Mouse (Mus musculus): ENCODE data around the gene Bap1. TPM values are rescaled to one million over a fixed set of nuclear protein-coding genes. Genes with fewer than 3 reads are reported as not detected.
A peak's percentile ranks its signal among the peaks of the same experiment; 100 is the strongest.

Bap1 gene
- 100 to 1,000 TPM; 118 to 138 (median 130) TPM for total RNA-seq (2022)

DNA sequence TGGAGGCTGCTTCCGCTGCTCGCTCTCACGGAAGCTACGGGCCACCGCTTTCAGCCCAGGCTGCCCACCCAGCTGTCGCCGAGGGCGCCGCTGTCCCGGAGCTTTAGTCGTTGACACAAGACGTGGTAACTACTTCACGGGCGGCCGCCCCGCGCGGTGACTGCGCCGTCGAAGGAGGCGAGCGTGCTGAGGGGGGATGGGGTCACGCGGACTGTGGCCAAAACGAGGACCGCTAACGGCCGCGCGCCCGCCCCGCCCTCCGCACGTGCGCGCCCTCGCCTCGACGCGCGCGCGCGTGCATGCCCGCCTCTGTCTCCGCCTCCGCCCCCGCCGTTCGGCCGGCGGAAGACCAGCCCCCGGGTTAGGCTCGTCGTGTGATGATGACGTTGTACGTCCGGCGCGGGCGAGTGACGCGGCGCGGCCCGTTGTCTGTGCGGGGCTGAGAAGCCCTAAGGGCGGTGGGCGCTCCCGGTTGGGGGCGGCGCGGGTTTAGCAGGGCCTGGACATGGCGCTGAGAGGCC lies at the start of gene Bap1, which contains the start of gene Phf7:
TSS of gene Bap1 (plus strand) at position 367 of the 521 bp plus-strand sequence.
TSS of gene Phf7 (minus strand) at position 234 of the 521 bp plus-strand sequence.
- DNase-seq (ENCODE audit: low spot score in 2 of 2) = peak; percentile 92 to 94

GRCm38 (mm10) chr14:31204844-31205243 lies 46.4 kb upstream of the Bap1 start:
- DNase-seq (ENCODE audit: low spot score in 2 of 2) = no peak

DNA sequence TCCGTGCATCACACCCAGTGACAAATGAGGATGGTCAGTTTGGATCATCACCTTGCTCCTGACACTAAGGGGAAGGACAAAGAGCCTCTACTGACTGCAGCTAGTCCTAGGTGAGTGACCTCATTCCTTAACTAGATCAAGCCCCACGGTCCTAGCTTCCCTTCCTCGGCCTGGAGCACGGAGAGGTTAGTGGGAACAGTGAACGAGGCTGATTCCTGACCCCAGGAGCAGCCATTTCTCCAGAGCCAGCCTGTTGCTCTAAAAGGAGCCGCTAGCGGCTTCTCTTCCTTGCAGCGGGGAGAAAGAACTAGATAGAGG lies 46.0 kb upstream of the Bap1 start:
- DNase-seq (ENCODE audit: low spot score in 2 of 2) = no peak

DNA sequence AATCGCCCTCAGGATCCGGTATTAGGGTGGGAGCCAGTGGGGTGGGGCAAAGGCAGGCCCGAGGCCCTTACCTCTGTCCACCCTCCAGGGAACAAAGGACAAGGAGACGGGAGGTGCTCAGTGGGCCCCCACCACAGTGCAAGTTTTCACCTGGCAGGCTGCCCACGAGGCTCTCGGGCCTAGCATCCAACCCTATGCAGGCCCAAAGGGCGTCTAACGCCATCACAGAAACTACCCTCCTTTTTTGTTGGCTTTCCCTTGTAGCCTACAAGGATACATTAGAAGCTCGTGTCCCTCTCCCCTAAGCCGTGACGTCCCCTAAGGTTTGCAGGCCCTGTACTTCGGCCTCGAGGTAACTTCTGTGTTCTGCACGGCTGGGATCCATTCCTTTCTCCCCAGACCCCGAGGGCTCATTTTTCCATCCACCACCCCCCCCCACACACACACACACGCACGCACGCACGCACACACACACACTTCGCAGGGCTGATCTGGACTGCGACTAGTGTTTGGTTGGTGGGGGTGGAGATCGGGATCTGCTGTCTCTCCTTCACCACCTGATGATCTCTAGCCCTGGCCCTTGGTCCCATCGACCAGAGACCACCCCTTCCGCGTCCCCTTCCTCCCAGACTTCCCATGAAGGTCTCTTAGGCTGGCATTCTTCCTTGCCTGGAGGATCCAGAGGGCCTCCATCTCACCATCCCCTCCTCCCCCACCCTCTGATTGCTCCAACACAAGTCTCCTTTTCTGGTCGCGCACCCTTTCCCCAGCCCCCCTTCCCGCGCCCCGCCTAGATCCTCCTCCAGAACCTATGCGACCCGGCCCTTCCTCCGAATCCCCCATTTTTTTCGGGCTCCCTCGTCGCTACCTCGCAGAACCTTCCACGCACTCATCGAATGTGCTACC lies 45.4 kb upstream of the Bap1 start:
- peak in 1 of 2 experiments; percentile 38 for DNase-seq (ENCODE audit: low spot score in 2 of 2)

DNA sequence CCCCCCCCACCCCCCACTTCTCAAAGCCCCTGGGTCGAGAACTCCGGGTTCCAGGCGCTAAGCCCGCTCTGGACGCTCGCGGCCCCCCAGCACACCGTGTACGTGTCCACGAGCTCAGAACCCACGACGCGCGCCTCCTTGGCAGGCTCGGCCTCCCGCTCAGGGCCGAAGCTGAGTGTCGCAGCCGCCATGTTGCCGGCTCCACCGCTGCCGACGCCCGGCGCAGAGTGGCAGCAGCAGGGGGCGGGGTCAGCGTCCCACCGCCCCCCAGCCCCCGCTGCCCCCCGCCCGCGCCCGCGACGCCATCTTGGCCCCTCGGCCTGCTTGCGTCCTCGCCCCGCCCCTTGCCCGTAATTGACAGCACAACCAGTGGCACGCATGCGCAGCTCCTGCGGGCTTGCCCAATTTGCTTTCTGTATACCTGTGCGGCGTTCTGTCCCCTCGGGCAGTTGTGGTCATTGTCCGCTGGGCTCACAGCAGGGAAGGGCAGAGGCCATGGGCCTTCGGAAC lies 44.7 kb upstream of the Bap1 start:
- DNase-seq (ENCODE audit: low spot score in 2 of 2) = peak; percentile 91 to 93

DNA sequence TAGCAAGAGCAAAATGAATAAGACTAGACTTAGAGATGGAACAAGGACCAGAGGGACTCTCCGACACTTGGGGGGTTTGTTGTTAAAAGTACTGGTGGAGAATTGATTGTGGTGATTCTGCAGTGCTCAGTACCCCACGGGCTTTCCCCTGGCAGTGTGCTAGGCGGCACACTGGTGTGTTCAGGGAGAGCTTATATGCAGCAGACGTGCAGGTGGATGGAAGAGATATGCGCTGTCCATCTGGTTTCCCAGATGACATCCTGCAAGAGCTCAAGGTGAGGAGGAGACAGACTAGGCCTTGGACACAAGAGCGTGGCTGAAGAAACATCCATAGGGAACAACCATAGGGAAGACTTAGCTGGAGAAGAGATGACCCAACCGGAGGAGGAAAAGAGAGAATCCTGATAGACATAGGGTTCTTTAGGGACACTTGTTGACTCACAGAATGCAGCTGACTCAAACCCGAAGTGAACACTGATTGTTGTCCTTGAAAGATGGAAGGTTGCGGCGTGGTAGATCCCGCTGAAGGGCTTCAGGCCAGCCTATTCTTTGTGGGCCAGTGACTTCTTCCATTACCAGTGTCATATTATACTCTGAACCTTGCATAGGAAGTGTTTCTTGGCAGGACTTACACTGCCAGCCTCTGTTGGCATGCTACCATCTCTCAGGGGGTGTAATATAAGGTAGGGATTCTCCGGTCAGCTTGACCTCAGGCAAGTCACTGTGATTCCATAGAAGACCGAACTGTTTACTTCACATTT lies 44.0 kb upstream of the Bap1 start:
- no peak for DNase-seq (ENCODE audit: low spot score in 2 of 2)

GRCm38 (mm10) chr14:31208084-31208483 lies 43.2 kb upstream of the Bap1 start, which contains the start of gene Tnnc1:
Tnnc1 (plus strand) TSS chr14:31208312.
- no peak for DNase-seq (ENCODE audit: low spot score in 2 of 2)

DNA sequence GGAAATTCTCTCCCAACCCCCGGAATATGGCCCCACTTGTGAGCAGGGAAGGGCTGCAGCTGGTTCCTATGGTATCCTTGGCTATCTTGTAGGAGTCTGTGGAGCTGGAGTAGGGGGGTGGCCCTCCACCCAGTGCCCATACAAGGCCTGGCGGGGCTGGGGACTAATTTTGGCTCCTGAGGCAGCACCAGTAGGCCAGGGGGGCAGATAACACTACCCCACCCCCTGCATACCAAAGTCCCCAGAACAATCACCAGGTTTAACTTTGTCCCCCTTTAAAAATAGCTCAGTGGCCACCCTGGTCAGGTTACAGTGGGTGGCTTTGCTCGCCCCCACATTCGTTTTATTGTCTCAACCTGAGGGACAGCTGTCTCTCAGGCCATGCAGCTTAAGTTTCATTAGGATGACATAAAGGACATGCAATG lies 42.1 kb upstream of the Bap1 start:
- no peak for DNase-seq (ENCODE audit: low spot score in 2 of 2)

DNA sequence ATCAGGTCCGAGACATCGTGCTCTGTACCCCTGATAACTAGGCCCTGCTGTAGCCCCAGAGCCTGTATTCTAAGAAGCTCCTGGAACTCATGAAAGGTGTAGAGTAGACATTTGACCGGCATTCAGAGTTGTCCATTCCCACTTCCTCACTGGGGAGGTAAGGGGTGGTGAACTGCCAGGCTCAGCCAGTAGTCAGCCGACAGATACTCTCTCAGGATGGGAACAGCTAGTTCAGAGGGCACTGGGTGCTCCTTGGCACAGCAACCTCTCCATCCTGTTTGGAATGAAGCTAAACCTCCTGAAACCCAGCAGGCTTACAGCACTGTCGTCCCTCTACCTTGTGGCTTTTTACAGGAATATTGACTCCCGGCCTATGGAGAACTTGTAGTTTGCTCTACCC lies 39.4 kb upstream of the Bap1 start:
- DNase-seq (ENCODE audit: low spot score in 2 of 2) = no peak

DNA sequence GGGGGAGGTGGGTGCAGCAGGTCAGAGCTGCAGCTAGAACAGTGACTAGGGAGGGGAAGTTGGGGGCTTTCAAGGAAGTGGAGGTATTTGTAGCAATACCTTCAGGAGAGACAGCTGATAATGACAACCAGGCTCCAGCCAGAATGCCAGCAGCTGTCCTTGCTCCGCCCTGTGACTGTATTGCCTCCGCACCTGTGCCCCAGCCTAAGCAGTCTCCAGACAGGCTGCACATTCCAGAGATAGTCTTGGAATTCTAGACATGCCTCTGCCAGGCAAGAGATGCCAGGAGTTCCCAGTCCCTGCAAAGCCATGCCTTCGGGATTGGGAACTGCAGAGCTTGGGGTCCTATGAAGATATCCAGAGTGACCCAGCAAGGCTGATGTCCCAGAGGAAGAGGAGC lies 38.8 kb upstream of the Bap1 start:
- DNase-seq (ENCODE audit: low spot score in 2 of 2) = no peak

DNA sequence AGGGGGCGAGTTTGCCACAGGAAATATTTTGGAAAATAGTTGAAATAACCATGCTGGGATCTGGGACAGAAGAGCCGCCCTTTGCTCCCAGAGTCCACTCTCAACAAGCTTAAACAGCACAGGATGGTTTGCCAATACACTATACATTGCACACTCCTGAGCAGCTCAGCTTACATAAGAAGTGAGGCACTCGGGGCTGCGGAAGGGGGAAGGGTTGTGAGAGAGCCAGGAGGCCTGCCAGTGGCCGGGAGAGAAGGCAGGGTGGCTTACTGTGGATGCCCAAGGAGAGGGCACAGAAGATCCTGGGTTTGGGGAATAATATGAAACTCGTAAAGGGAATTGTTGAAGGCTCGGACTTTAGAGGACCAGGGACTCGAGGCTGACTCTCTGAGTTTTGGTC lies 37.4 kb upstream of the Bap1 start:
- DNase-seq (ENCODE audit: low spot score in 2 of 2) = no peak

DNA sequence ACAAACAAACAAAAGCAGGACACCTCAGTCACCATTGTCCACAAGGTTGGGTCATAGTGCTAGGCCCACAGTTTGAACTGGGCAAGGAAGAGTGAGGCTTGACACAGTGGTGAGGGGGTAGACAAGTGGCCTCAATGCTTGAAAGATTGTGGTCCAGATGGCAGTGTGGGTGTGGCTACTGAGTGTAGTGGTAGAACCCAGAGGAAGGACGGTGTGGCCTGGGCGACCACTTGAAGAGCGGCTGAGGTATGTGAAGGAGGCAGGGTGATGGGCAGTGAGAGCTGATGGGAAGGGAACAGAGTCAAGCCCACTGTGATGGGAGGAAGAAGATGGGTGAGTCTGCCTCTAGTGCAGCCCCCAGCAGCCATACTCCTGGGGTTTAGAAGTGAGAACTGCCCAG lies 36.6 kb upstream of the Bap1 start:
- no peak for DNase-seq (ENCODE audit: low spot score in 2 of 2)

- DNase-seq (ENCODE audit: low spot score in 2 of 2) = peak in 1 of 2 experiments; percentile 44
These were observed 35.9 kb upstream of the Bap1 start for GRCm38 (mm10) chr14:31215157-31216002.

- no peak for DNase-seq (ENCODE audit: low spot score in 2 of 2)
These were observed 34.4 kb upstream of the Bap1 start, which contains the start of gene Nisch for GRCm38 (mm10) chr14:31216846-31217245. Nisch (minus strand) TSS chr14:31216946.

DNA sequence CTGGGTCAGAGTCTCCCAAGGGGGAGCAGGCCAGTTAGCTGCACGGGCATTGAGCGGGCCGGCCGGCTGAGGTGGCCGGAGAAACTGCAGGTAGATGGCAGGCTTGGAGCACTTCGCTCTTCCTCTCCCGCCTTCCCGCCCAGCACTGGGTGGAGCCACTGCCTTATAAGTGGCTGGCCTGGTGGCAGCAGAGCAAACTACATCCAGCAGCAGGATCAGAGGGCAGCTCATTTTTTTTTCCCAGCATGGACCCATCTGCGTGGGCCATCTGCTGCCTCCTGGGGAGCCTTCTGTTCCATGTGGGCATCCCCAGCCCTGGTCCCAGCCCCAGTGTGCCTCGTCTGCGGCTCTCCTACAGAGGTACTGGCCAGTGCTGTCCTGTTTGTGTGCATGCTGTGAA lies 33.6 kb upstream of the Bap1 start, which contains the start of gene Sema3g:
TSS of gene Sema3g (plus strand) at position 195 of the 400 bp plus-strand sequence.
- DNase-seq (ENCODE audit: low spot score in 2 of 2) = no peak

DNA sequence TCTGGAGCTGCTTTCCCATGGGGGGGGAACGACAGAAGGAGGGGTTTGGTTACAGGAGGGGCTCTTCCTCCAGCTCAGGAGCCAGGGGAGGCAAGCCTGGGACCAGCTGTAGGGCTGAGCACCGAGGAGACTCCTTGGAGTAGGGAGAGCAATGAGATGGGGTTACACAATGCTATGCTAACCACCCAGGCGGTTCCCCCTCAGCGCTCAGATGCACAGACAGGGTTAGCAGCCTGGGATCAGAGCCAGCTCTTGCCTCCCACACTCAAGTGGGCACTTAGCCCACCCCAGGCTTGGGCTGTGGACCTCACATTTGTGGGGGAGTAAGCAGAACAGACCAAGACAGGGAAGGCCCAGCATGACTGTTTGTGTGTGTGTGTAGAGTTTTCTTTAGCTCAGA lies 24.3 kb upstream of the Bap1 start:
- DNase-seq (ENCODE audit: low spot score in 2 of 2) = peak; percentile 48 to 53

- DNase-seq (ENCODE audit: low spot score in 2 of 2) = no peak
These were observed 23.0 kb upstream of the Bap1 start for GRCm38 (mm10) chr14:31228234-31228633.

DNA sequence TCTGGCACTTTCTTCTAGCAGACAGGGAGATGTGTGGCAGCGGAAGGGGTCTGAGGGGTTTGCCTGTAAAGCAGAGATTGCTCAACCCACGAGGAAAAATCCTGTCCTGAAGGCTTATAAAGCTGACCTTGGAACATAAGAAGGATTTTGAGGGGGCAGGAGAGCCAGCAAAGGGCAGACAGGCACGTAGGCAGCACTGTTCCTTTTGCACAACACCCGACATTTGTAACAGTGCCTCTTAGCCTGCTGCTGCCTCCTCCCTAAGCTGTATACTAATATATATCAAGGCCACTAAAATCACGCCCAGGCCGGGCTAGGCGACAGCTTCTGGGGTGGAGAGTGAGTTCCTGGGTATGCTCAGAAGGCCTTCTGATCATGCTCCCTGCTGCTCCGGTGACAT lies 20.8 kb upstream of the Bap1 start:
- DNase-seq (ENCODE audit: low spot score in 2 of 2) = no peak

DNA sequence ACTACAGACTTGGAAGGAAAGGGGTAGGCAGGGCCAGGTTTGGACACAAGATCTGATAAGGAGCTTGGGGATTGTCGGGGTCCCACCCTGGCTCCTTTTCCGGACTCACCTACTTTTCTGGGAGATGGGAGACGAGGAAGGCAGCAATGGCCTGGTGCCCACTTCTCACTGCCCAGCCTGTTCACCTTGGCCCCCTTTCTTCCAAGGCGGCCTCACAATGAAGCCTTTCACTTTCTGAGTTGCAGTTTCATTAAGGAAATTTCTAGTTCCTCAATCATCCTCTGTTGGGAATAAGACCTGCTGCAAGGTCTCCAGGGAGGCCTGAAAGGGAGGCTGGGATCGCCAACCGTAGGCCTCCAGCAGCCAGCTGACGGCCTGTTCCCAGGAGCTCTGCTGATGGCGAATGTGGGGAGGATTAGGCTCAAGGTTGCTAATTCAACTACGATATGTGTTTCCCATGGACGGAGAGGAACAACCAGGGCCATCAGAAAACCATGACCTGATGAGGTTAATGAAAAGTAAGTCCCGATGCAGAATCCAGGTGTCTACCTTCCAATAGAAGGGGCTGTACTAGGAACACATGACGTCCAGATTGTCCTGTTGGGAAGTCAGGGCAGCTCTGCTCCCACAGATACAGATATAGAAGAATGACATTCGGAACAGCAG lies 18.7 kb upstream of the Bap1 start:
- DNase-seq (ENCODE audit: low spot score in 2 of 2) = no peak

Data from layer of hippocampus, adult 8-10 months (tissue).